Mouse (Mus musculus): ENCODE results near the gene Gm11060. TPM values are rescaled to one million over a fixed set of nuclear protein-coding genes. Genes with fewer than 3 reads are reported as not detected.

Gm11060 gene
- polyA plus RNA-seq, 1 experiment from 2014 or later = not detected

Other genes with a start within 250 kb of the Gm11060 start
- gene Prrg4, start 242.1 kb upstream of the Gm11060 start, polyA plus RNA-seq (2014; fragmentation: Nextera tagmentation; extraction: Ambion mirVana) = 2.6 and 3.0 TPM in 2 replicates
- 7.8 and 11.0 TPM in 2 replicates for gene Ccdc73, start 224.2 kb upstream of the Gm11060 start, polyA plus RNA-seq (2014; fragmentation: Nextera tagmentation; extraction: Ambion mirVana)
- gene Eif3m, start 74.9 kb upstream of the Gm11060 start, polyA plus RNA-seq (2014; fragmentation: Nextera tagmentation; extraction: Ambion mirVana) = 279 and 283 TPM in 2 replicates
- 0.54 and 0.84 TPM in 2 replicates for gene Wt1, start 34.5 kb downstream of the Gm11060 start, polyA plus RNA-seq (2014; fragmentation: Nextera tagmentation; extraction: Ambion mirVana)
- 0.21 and 0.35 TPM in 2 replicates for gene Them7, start 132.3 kb downstream of the Gm11060 start, polyA plus RNA-seq (2014; fragmentation: Nextera tagmentation; extraction: Ambion mirVana)

Measured in embryonic facial prominence, embryonic 14.5 days (tissue).